Mouse (Mus musculus) midbrain, embryonic 16.5 days (tissue): ENCODE measurements around the gene Krcc1. TPM values are rescaled to one million over a fixed set of nuclear protein-coding genes. Genes with fewer than 3 reads are reported as not detected.

Source experiments
- ATAC-seq: fragments of 200-750 bp; cut with Nextera tagmentation; 2 replicates; pipeline ENCODE4 v1.8.0; 2017; ENCODE audit warnings: moderate TSS enrichment
- H3K27ac ChIP-seq: fragments of 300-500 bp; sonication (generic); 2 replicates; pipeline ENCODE4 v1.5.1; 2014; ENCODE audit warnings: mild to moderate bottlenecking, low read length, mixed read lengths
- H3K27me3 ChIP-seq: fragments of 300-500 bp; sonication (generic); 2 replicates; pipeline ENCODE4 v1.6.1; 2014; ENCODE audit warnings: low read depth, low read length, mixed read lengths; ENCODE audit not compliant: control insufficient read depth, insufficient read depth
- H3K36me3 ChIP-seq: fragments of 300-500 bp; sonication (generic); 2 replicates; pipeline ENCODE4 v1.6.1; 2014; ENCODE audit warnings: mild to moderate bottlenecking, low read length, moderate library complexity, mixed read lengths; ENCODE audit not compliant: control insufficient read depth, insufficient read depth
- H3K4me1 ChIP-seq: fragments of 300-500 bp; sonication (generic); 2 replicates; pipeline ENCODE4 v1.6.1; 2014; ENCODE audit warnings: mild to moderate bottlenecking, low read length, mixed read lengths; ENCODE audit not compliant: control insufficient read depth, insufficient read depth
- H3K4me2 ChIP-seq: fragments of 300-500 bp; sonication (generic); 2 replicates; pipeline ENCODE4 v1.6.1; 2014; ENCODE audit warnings: mild to moderate bottlenecking, low read length, mixed read lengths
- H3K4me3 ChIP-seq: fragments of 300-500 bp; sonication (generic); 2 replicates; pipeline ENCODE4 v1.5.1; 2014; ENCODE audit warnings: low read depth, mild to moderate bottlenecking, low read length, moderate library complexity, mixed read lengths
- H3K9ac ChIP-seq: fragments of 300-500 bp; sonication (generic); 2 replicates; pipeline ENCODE4 v1.6.1; 2014; ENCODE audit warnings: low read depth, low read length, mixed read lengths
- H3K9me3 ChIP-seq: fragments of 300-500 bp; sonication (generic); replicated peaks from 2 replicates; pipeline ENCODE4 v1.6.1; 2014; ENCODE audit warnings: mild to moderate bottlenecking, low read length, mixed read lengths; ENCODE audit not compliant: control insufficient read depth, poor library complexity, severe bottlenecking
- WGBS: fragments of 180-500 bp; shearing (Covaris S2); extraction: QIAGEN DNeasy Blood & Tissue Kit; methylation state at CpG from one replicate; pipeline ENCODE4 v1.1.7; 2014; 5-methylcytosine and 5-hydroxymethylcytosine counted together
- polyA plus RNA-seq: library from polyadenylated mRNA; unstranded; fragments of >200 nt; fragmentation: Nextera tagmentation; extraction: Ambion mirVana; gene quantifications from 2 replicates; pipeline ENCODE4 v1.2.1, GENCODE M21; 2015

Gene Krcc1
- polyA plus RNA-seq, 1 experiment from 2014 or later, result 15.0 TPM

DNA sequence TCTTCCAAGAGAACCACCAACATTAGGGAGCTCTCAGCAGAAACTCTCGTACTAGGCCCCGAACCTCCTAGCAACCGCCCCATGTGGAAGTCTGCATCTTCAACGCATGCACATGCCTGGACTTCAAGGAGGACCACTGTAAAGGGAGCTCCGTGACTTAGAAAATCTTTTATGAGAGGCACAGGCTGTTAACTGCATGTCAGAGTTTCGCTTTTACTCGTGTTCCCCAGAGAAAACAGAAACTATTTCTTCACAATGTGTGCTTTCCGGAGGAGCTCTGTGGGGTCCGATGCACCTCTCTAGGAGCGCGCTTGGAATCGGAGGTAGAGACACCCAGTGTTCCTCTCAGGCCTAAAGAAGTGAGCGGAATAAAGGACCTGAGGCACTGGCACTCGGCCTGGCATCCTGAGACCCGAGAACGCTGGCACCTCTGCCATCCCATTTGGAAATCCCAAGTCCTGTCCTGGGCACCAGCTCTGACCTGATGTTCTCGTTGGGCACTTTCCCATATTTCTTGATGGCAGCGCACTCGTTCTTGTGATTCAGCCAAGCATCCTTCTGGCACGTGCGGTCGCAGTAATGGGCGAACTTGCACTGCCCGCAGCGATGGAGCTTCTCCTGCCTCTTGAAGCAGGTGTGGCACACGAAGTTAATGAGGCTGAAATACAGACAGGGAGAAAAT lies 32.3 kb upstream of the Krcc1 start:
- Histone ChIP-seq H3K4me2 (no peak overlapping the region), H3K4me1 (no peaks in the 10 kb centered on the region), H3K9ac (no peak overlapping the region), H3K27ac (no peak overlapping the region), H3K9me3 (no peaks in the 10 kb centered on the region; the same call in 1 of the 2 replicates), H3K36me3 (no peaks in the 10 kb centered on the region), H3K4me3 (no peak overlapping the region), H3K27me3 (no peaks in the 10 kb centered on the region)
- WGBS, result 92% methylated on average over 26 of the region's 26 CpGs
- ATAC-seq, result no peak

DNA sequence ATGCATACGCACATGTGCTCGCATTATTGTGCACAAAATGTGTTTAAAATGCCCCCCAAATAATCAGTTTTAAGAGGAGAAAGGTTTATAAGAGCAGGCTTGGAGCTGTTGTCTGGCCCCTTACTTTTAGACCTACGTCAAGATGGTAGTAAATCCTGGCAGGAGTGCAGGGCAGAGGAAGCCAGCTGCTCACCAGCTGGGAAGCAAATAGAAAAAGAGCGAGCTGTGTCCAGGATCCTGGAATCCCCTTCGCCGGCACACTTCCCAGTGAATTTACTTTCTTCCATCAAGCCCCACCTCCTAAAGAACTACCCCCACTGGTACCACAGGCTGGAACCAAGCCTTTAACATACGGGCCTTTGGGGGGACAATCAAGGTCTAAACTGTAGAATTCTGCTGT lies 30.6 kb upstream of the Krcc1 start:
- ATAC-seq, result no peak
- H3K9ac ChIP-seq, result no peak overlapping the region
- H3K9me3 ChIP-seq, result no peaks in the 10 kb centered on the region; the same call in 1 of the 2 replicates
- H3K4me3 ChIP-seq, result no peak overlapping the region
- H3K36me3 ChIP-seq, result no peaks in the 10 kb centered on the region
- H3K4me1 ChIP-seq, result no peaks in the 10 kb centered on the region
- H3K27me3 ChIP-seq, result no peaks in the 10 kb centered on the region
- no peak overlapping the region for H3K4me2 ChIP-seq
- no peak overlapping the region for H3K27ac ChIP-seq
- 90% methylated on average over 7 of the region's 7 CpGs for WGBS

DNA sequence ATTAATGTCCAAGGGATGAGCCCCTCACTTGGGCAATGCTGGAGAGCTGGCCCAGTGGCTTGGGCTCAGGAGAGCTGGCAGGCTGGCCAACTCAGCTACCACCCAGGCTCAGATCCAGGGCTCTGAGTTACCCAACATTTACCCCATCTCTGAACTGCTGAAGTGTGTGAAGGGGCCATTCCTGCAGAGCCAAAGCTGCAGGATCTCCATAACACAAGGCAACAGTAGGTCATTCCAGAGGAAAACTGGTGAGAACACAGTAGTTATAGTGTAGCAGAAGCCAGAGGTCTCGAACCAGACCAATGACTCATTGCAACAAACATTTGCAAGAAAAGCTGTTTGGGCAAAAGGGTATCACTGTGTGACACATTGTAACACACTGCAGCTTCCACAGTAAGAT lies 28.7 kb upstream of the Krcc1 start:
- H3K36me3 ChIP-seq, result no peaks in the 10 kb centered on the region
- WGBS, result 88% methylated on average over 1 of the region's 1 CpGs
- no peaks in the 10 kb centered on the region; the same call in 1 of the 2 replicates for H3K9me3 ChIP-seq
- no peak overlapping the region for H3K4me2 ChIP-seq
- H3K27me3 ChIP-seq, result no peaks in the 10 kb centered on the region
- ATAC-seq, result no peak
- H3K9ac ChIP-seq, result no peak overlapping the region
- no peak overlapping the region for H3K4me3 ChIP-seq
- H3K27ac ChIP-seq, result no peak overlapping the region
- no peaks in the 10 kb centered on the region for H3K4me1 ChIP-seq

DNA sequence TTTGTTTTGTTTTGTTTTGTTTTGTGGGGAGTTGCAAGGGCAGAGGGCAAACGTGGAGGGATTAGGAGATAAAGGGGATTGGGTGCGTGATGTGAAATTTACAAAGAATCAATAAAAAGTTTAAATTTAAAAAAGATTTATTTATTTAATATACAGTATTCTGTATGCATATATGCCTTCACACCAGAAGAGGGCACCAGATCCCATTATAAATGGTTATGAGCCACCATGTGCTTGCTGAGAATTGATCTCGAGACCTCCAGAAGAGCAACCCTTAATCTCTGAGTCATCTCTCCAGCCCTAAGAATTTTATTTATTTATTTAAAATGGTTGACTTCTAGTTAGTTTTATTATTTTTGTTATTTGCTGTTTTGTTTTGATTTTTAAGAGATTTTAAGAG lies 28.2 kb upstream of the Krcc1 start:
- 89% methylated on average over 3 of the region's 3 CpGs for WGBS
- Histone ChIP-seq H3K27me3 (no peaks in the 10 kb centered on the region), H3K36me3 (no peaks in the 10 kb centered on the region), H3K9me3 (no peaks in the 10 kb centered on the region; the same call in 1 of the 2 replicates), H3K27ac (no peak overlapping the region), H3K4me2 (no peak overlapping the region), H3K9ac (no peak overlapping the region), H3K4me1 (no peaks in the 10 kb centered on the region), H3K4me3 (no peak overlapping the region)
- ATAC-seq, result no peak

DNA sequence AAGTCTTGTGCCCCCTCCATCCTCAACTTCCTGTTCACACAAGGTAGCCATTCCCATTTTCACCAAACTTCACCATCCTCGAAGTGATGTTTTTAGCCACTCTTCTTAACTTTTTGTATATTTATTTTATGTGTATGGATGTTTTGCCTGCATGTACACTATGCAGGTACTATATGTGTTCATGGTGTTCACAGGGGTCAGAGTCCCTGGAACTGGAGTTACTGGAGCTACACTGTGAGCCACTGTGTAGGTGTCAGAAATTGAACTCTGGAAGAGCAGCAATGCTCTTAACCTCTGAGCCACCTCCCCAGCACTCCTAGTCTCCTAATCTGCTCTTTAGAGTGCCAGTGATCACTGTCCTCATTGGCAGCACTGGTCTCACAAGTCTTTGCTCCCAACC lies 23.1 kb upstream of the Krcc1 start:
- no peak overlapping the region for H3K4me2 ChIP-seq

DNA sequence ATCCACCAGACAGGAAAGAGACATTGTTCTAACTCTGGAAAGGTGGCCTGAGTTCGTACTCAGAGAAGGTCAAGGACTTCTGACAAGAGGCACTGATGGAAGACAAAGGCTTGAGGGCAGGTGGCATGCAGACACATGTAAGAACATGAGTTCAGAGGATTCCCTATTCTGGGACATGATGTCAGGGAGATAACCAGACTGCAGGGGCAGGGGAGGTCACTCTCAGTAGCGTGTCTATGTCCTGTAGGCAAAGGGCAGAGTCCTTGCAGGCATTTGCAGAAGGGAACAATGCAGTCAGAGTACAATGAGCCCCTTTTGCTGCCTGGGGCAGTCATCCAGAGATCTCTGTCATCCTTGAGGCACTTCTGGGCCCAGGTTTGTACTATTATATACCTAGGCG lies 21.9 kb upstream of the Krcc1 start:
- Histone ChIP-seq H3K9me3 (no peaks in the 10 kb centered on the region), H3K4me1 (no peaks in the 10 kb centered on the region), H3K27ac (no peak overlapping the region), H3K36me3 (no peaks in the 10 kb centered on the region), H3K9ac (no peak overlapping the region), H3K4me2 (no peak overlapping the region), H3K27me3 (no peaks in the 10 kb centered on the region), H3K4me3 (no peak overlapping the region)
- WGBS, result 78% methylated on average over 3 of the region's 3 CpGs
- ATAC-seq, result no peak

More for the DNA sequence above, 23.1 kb upstream of the Krcc1 start:
- H3K9ac ChIP-seq, result no peak overlapping the region
- H3K27me3 ChIP-seq, result no peaks in the 10 kb centered on the region
- no peaks in the 10 kb centered on the region for H3K9me3 ChIP-seq
- WGBS, result 87% methylated on average over 1 of the region's 1 CpGs
- H3K27ac ChIP-seq, result no peak overlapping the region
- H3K4me3 ChIP-seq, result no peak overlapping the region
- no peaks in the 10 kb centered on the region for H3K36me3 ChIP-seq
- no peak for ATAC-seq
- no peaks in the 10 kb centered on the region for H3K4me1 ChIP-seq

DNA sequence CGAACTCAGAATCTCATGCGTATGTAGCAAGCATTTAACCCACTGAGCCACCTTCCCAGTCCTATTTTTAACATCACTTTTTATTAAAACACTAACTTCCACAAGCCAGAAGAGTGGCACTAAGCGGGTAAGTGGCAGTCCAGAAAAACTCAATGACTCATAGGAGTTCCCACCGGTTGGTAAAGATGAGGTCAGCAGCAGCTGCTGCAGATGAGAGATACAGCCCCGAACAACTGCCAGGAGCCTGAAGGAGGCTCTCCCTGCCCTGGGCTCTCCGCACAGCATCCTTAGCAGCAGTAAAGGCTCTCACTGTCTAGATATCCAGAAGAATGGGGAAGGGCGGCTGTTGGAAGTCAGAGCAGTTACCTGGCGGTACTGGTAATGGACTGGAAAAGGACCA lies 20.5 kb upstream of the Krcc1 start:
- H3K9me3 ChIP-seq, result no peaks in the 10 kb centered on the region
- 88% methylated on average over 8 of the region's 8 CpGs for WGBS
- no peak for ATAC-seq

DNA sequence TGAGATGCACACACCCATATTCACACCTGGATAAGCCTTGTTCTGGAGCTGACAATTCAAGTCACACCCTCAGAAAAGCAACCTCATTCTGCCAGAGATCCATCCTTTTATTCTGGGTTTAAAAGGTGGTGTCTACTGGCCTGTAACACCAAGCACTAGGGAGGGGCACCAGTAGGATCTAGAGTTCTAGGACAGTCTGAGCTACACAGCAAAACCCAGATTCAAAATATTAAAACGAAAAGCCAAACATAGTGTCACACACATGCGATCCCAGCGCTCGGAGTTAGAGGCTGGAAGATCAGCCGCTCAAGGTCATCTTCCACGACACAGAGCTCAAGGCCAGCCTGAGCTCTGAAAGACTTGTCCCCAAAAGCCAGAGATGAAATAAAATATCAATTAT lies 17.0 kb upstream of the Krcc1 start:
- ATAC-seq, result no peak
- no peak overlapping the region for H3K27ac ChIP-seq
- H3K9ac ChIP-seq, result no peak overlapping the region
- H3K36me3 ChIP-seq, result no peaks in the 10 kb centered on the region
- H3K27me3 ChIP-seq, result no peaks in the 10 kb centered on the region
- WGBS, result 92% methylated on average over 6 of the region's 6 CpGs
- no peaks in the 10 kb centered on the region for H3K9me3 ChIP-seq
- no peak overlapping the region for H3K4me3 ChIP-seq
- H3K4me1 ChIP-seq, result no peaks in the 10 kb centered on the region
- H3K4me2 ChIP-seq, result no peak overlapping the region

More for the DNA sequence above, 20.5 kb upstream of the Krcc1 start:
- Histone ChIP-seq H3K27me3 (no peaks in the 10 kb centered on the region), H3K4me3 (no peak overlapping the region), H3K27ac (no peak overlapping the region), H3K36me3 (no peaks in the 10 kb centered on the region), H3K4me2 (no peak overlapping the region), H3K4me1 (no peaks in the 10 kb centered on the region), H3K9ac (no peak overlapping the region)

DNA sequence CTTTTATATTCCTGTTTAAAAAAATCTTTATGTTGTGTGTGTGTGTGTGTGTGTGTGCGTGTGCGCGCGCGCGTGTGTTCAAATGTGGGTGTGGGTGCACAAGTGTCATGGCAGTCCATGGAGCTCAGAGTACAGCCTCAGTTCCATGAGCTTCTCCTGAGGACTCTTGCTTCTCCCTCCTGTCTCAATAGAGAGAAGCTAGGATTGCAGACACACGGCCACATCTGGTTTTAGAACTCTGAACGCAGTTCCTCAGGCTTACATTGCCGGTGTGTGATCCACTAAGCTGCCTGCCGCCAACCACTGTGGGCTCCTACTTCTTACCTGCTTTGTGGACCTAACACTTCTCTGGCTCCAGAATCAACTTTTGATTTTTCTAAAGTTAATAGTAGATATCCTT lies 15.3 kb upstream of the Krcc1 start:
- no peaks in the 10 kb centered on the region for H3K27me3 ChIP-seq
- no peak overlapping the region for H3K4me2 ChIP-seq
- ATAC-seq, result no peak
- no peak overlapping the region for H3K4me3 ChIP-seq
- no peaks in the 10 kb centered on the region for H3K4me1 ChIP-seq
- H3K36me3 ChIP-seq, result no peaks in the 10 kb centered on the region
- H3K27ac ChIP-seq, result no peak overlapping the region
- 95% methylated on average over 10 of the region's 10 CpGs for WGBS
- no peaks in the 10 kb centered on the region for H3K9me3 ChIP-seq
- H3K9ac ChIP-seq, result no peak overlapping the region
